Mouse (Mus musculus): ENCODE data around the gene Spesp1. TPM values are rescaled to one million over a fixed set of nuclear protein-coding genes. Genes with fewer than 3 reads are reported as not detected.

Spesp1 gene
- total and polyA plus RNA-seq, 3 experiments, result not detected

DNA sequence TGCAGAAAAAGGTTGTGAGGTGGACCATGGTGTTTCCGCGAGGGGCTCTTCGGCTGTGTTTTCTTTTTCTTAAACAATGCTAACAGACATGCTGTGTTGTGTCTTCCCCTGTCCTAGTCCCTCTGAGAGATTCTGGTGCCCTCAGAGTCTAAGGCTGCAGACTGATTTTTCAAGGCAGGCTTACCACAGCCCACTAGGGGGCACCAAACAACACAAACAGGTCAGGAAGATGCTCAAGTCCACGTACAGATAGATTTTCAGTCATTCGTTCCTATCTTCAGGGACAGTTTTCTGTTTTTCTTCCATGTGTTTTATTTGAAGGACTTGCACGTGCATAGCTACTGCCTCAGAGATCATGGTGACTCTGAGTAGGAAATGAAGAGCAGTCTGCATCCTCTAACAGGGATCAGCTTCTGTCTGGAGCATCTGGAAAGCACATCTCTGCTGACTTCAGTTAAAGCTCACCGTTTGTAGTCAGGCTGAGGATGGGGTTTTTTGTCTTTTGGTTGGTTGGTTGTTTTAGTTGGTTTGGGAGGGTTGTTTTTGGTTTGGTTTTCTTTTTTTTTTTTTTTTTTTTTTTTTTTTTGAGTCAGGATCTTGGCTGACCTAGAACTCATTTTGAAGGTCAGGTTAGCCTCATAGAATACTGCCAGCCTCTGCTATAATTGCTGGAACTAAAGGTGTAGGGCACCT, 13.1 kb upstream of the Spesp1 start:
- no peak overlapping the region for H3K27ac ChIP-seq (ENCODE audit: insufficient read depth, low read depth)
- peaks cover 2% of the 10 kb centered on the region for H3K27me3 ChIP-seq (replicated peaks)
- in situ Hi-C loops (cut with MboI; ENCODE audit: low pct_ligation_motif_present, low pct_unique_long_range_greater_than_20kb, low sequenced_read_pairs), result loop anchor here (5.0 kb wide), 1 partner anchor 257 kb away; no protein-coding TSS in a partner anchor
- no peak overlapping the region for H3K4me3 ChIP-seq (replicated peaks in 1 of 3; ENCODE audit: low read depth in 2 of 3, low read length in 2 of 3, poor library complexity in 1 of 3)
- no peaks in the 10 kb centered on the region for H3K9me3 ChIP-seq (replicated peaks; ENCODE audit: low read length)
- H3K9ac ChIP-seq (ENCODE audit: insufficient read depth, low read depth), result no peak overlapping the region
- peak; percentile 87 for DNase-seq (ENCODE audit: extremely low read depth)
- no peaks in the 10 kb centered on the region for H3K36me3 ChIP-seq (replicated peaks in 1 of 2; ENCODE audit: control insufficient read depth in 1 of 2, insufficient read depth in 1 of 2, low read length in 1 of 2)
- dilution Hi-C loops (cut with MboI; ENCODE audit: extremely low pct_ligation_motif_present, extremely low pct_unique_long_range_greater_than_20kb, low sequenced_read_pairs), result no loop called here
- H3K4me1 ChIP-seq (ENCODE audit: control insufficient read depth in 1 of 2, insufficient read depth in 2 of 2), result peaks cover 3 to 8% of the 10 kb centered on the region in 2 experiments; a peak in 2 of 4 replicates
- TF ChIP-seq NRF1 (IDR thresholded peaks at IDR 0.05; ENCODE audit: low read depth, low read length) (0 out of 2 replicates have a peak, but pooled peaks have one; percentile 14), PAX5 (IDR thresholded peaks at IDR 0.05; ENCODE audit: low read length) (no peak), CHD1 (IDR thresholded peaks at IDR 0.05; ENCODE audit: low read depth, low read length) (no peak), GABPA (IDR thresholded peaks at IDR 0.05; ENCODE audit: insufficient replicate concordance, low read depth, low read length) (no peak), JUND (conservative IDR thresholded peaks at IDR 0.05; ENCODE audit: low read depth, low read length) (no peak), ZC3H11A (IDR thresholded peaks at IDR 0.05; ENCODE audit: low read depth, low read length) (peak; percentile 62), CHD2 (IDR thresholded peaks at IDR 0.05; ENCODE audit: low read length) (no peak), RCOR1 (conservative IDR thresholded peaks at IDR 0.05; ENCODE audit: low read depth, low read length) (no peak), SMC3 (IDR thresholded peaks at IDR 0.05; ENCODE audit: low read depth, low read length) (peak; percentile 88), UBTF (IDR thresholded peaks at IDR 0.05; ENCODE audit: low read depth, low read length) (no peak), MYC (IDR thresholded peaks at IDR 0.05; ENCODE audit: low read depth, low read length) (peak; percentile 67; the same call in 1 of the 2 replicates), BHLHE40 (IDR thresholded peaks at IDR 0.05; ENCODE audit: low read depth, low read length) (peak; percentile 55; the same call in 1 of the 2 replicates), ZNF384 (IDR thresholded peaks at IDR 0.05; ENCODE audit: low read depth, low read length) (peak; percentile 37), JUN (IDR thresholded peaks at IDR 0.05; ENCODE audit: insufficient read depth, low read depth, low read length) (no peak), CTCF (conservative IDR thresholded peaks at IDR 0.05 in 1 of 2, IDR thresholded peaks at IDR 0.05 in 1 of 2; ENCODE audit: low read depth in 2 of 2, low read length in 2 of 2) (peak; percentile 83 to 96), E2F4 (IDR thresholded peaks at IDR 0.05; ENCODE audit: insufficient replicate concordance, low read depth, low read length) (no peak), RAD21 (IDR thresholded peaks at IDR 0.05; ENCODE audit: low read depth, low read length) (peak; percentile 94), EP300 (IDR thresholded peaks at IDR 0.05; ENCODE audit: low read length) (no peak), POLR2A (IDR thresholded peaks at IDR 0.05; ENCODE audit: low read depth, low read length) (no peak), MXI1 (IDR thresholded peaks at IDR 0.05; ENCODE audit: low read depth, low read length) (no peak; the same call in 1 of the 2 replicates), ZMIZ1 (IDR thresholded peaks at IDR 0.05; ENCODE audit: low read depth, low read length) (no peak), MAFK (IDR thresholded peaks at IDR 0.05; ENCODE audit: insufficient replicate concordance, low read length) (no peak), ETS1 (conservative IDR thresholded peaks at IDR 0.05; ENCODE audit: low read depth, low read length) (no peak)
- no peak overlapping the region for H3K4me2 ChIP-seq (ENCODE audit: insufficient read depth, low read depth, poor library complexity, severe bottlenecking)
- no peaks in the 10 kb centered on the region for H3K79me2 ChIP-seq (replicated peaks; ENCODE audit: control insufficient read depth, extremely low read depth, insufficient read depth, poor library complexity, severe bottlenecking)
